Mouse (Mus musculus): ENCODE data around the gene Card19.

The Card19 gene

GRCm38 (mm10) chr13:49171729-49172128 is 44.1 kb downstream of the Card19 start:
- peak; percentile 14; the same call in 1 of the 2 replicates for ATAC-seq (ENCODE audit: low TSS enrichment)

GRCm38 (mm10) chr13:49170623-49171022 is 45.2 kb downstream of the Card19 start:
- no peak for ATAC-seq (ENCODE audit: low TSS enrichment)

GRCm38 (mm10) chr13:49169448-49170207 is 46.2 kb downstream of the Card19 start:
- peak; percentile 45 for ATAC-seq (ENCODE audit: low TSS enrichment)

- ATAC-seq (ENCODE audit: low TSS enrichment), result no peak
These were observed 48.8 kb downstream of the Card19 start for GRCm38 (mm10) chr13:49167081-49167480.

- no peak for ATAC-seq (ENCODE audit: low TSS enrichment)
These were observed 52.2 kb downstream of the Card19 start for GRCm38 (mm10) chr13:49163645-49164044.

GRCm38 (mm10) chr13:49162722-49163121 is 53.1 kb downstream of the Card19 start:
- no peak for ATAC-seq (ENCODE audit: low TSS enrichment)

GRCm38 (mm10) chr13:49161236-49161635 is 54.6 kb downstream of the Card19 start:
- ATAC-seq (ENCODE audit: low TSS enrichment), result no peak

GRCm38 (mm10) chr13:49158040-49158713 is 57.7 kb downstream of the Card19 start:
- peak; percentile 86 for ATAC-seq (ENCODE audit: low TSS enrichment)

- ATAC-seq (ENCODE audit: low TSS enrichment), result no peak
These were observed 59.2 kb downstream of the Card19 start for GRCm38 (mm10) chr13:49156645-49157044.

- no peak for ATAC-seq (ENCODE audit: low TSS enrichment)
These were observed 61.2 kb downstream of the Card19 start for GRCm38 (mm10) chr13:49154621-49155020.

GRCm38 (mm10) chr13:49154028-49154427 is 61.8 kb downstream of the Card19 start:
- no peak for ATAC-seq (ENCODE audit: low TSS enrichment)

Data from frontal cortex, adult (tissue).